Mouse (Mus musculus) forebrain, postnatal 0 days (tissue): ENCODE results near the gene Rhbdd2. TPM values are rescaled to one million over a fixed set of nuclear protein-coding genes. Genes with fewer than 3 reads are reported as not detected.

Source experiments
- ATAC-seq: fragments of 200-750 bp; cut with Nextera tagmentation; 2 replicates; pipeline ENCODE4 v1.8.0; 2017; ENCODE audit warnings: mild to moderate bottlenecking, moderate library complexity
- DNase-seq: peaks from one replicate; pipeline ENCODE4 v3.0.0-alpha.2; 2015
- H3K27ac ChIP-seq: fragments of 300-500 bp; sonication (generic); 2 replicates; pipeline ENCODE4 v1.5.1; 2014; ENCODE audit warnings: low read depth, mild to moderate bottlenecking, antibody characterized with exemption, low read length, moderate library complexity, mixed read lengths
- H3K27me3 ChIP-seq: fragments of 300-500 bp; sonication (generic); 2 replicates; pipeline ENCODE4 v1.6.1; 2014; ENCODE audit warnings: mild to moderate bottlenecking, low read length, mixed read lengths; ENCODE audit not compliant: insufficient read depth
- H3K36me3 ChIP-seq: fragments of 300-500 bp; sonication (generic); 2 replicates; pipeline ENCODE4 v1.6.1; 2014; ENCODE audit warnings: mild to moderate bottlenecking, moderate library complexity; ENCODE audit not compliant: insufficient read depth
- H3K4me1 ChIP-seq: fragments of 300-500 bp; sonication (generic); 2 replicates; pipeline ENCODE4 v1.6.1; 2014; ENCODE audit warnings: antibody characterized with exemption; ENCODE audit not compliant: insufficient read depth
- H3K4me2 ChIP-seq: fragments of 300-500 bp; sonication (generic); 2 replicates; pipeline ENCODE4 v1.6.1; 2014; ENCODE audit warnings: low read depth, mild to moderate bottlenecking, moderate library complexity
- H3K4me3 ChIP-seq: fragments of 300-500 bp; sonication (generic); 2 replicates; pipeline ENCODE4 v1.5.1; 2014; ENCODE audit warnings: low read depth, low read length, mixed read lengths
- H3K9ac ChIP-seq: fragments of 300-500 bp; sonication (generic); 2 replicates; pipeline ENCODE4 v1.6.1; 2014; ENCODE audit warnings: mild to moderate bottlenecking
- H3K9me3 ChIP-seq: fragments of 300-500 bp; sonication (generic); 2 replicates; pipeline ENCODE4 v1.6.1; 2016; ENCODE audit warnings: low read length
- CTCF ChIP-seq: sonication (generic); IDR thresholded peaks from 2 replicates; pipeline ENCODE4 v1.5.1; 2016; ENCODE audit warnings: antibody characterized with exemption, control low read depth, low read depth
- WGBS: fragments of 180-500 bp; shearing (Covaris S2); extraction: QIAGEN DNeasy Blood & Tissue Kit; methylation state at CpG from one replicate; pipeline ENCODE4 v1.1.7; 2014; 5-methylcytosine and 5-hydroxymethylcytosine counted together
- polyA plus RNA-seq: library from polyadenylated mRNA; unstranded; fragments of >200 nt; fragmentation: Nextera tagmentation; extraction: Ambion mirVana; gene quantifications from 2 replicates; pipeline ENCODE4 v1.2.1, GENCODE M21; 2015
- total RNA-seq: library from RNA; depleted of rRNA; stranded (reverse); fragments of >200 nt; gene quantifications from 2 replicates; pipeline ENCODE4 v1.2.3, GENCODE M21; 2014

Gene Rhbdd2
- total and polyA plus RNA-seq, 2 experiments from 2014 or later = 19.0 to 120 TPM

GRCm38 (mm10) chr5:135656046-135656445 is 23.6 kb downstream of the Rhbdd2 start:
- no peak overlapping the region for H3K27ac ChIP-seq
- H3K4me2 ChIP-seq = no peak overlapping the region
- DNase-seq = no peak
- H3K4me3 ChIP-seq = no peak overlapping the region
- H3K36me3 ChIP-seq = no peaks in the 10 kb centered on the region
- ATAC-seq = no peak
- no peaks in the 10 kb centered on the region for H3K9me3 ChIP-seq
- H3K27me3 ChIP-seq = no peaks in the 10 kb centered on the region
- no peak for TF ChIP-seq CTCF
- H3K9ac ChIP-seq = no peak overlapping the region
- no peaks in the 10 kb centered on the region for H3K4me1 ChIP-seq
- 85% methylated on average over 5 of the region's 5 CpGs for WGBS

GRCm38 (mm10) chr5:135657128-135657527 is 24.7 kb downstream of the Rhbdd2 start:
- 74% methylated on average over 5 of the region's 5 CpGs for WGBS
- Histone ChIP-seq H3K9ac (no peak overlapping the region), H3K9me3 (no peaks in the 10 kb centered on the region), H3K27ac (no peak overlapping the region), H3K36me3 (no peaks in the 10 kb centered on the region), H3K4me3 (no peak overlapping the region), H3K27me3 (no peaks in the 10 kb centered on the region), H3K4me1 (no peaks in the 10 kb centered on the region), H3K4me2 (no peak overlapping the region)
- no peak for TF ChIP-seq CTCF
- no peak for ATAC-seq
- no peak for DNase-seq

- no peak for TF ChIP-seq CTCF
- Histone ChIP-seq H3K4me1 (no peaks in the 10 kb centered on the region), H3K36me3 (no peaks in the 10 kb centered on the region), H3K27me3 (no peaks in the 10 kb centered on the region), H3K27ac (no peak overlapping the region), H3K4me2 (no peak overlapping the region), H3K9ac (no peak overlapping the region), H3K4me3 (no peak overlapping the region), H3K9me3 (no peaks in the 10 kb centered on the region)
- DNase-seq (no peak), ATAC-seq (no peak)
- WGBS = 54% methylated on average over 17 of the region's 17 CpGs
These were observed 25.4 kb downstream of the Rhbdd2 start for GRCm38 (mm10) chr5:135657703-135658373.

GRCm38 (mm10) chr5:135659956-135660355 is 27.5 kb downstream of the Rhbdd2 start:
- Histone ChIP-seq H3K4me1 (no peaks in the 10 kb centered on the region), H3K9me3 (no peaks in the 10 kb centered on the region), H3K4me2 (no peak overlapping the region), H3K9ac (no peak overlapping the region), H3K27ac (no peak overlapping the region), H3K36me3 (no peaks in the 10 kb centered on the region), H3K4me3 (no peak overlapping the region), H3K27me3 (no peaks in the 10 kb centered on the region)
- ATAC-seq (no peak), DNase-seq (no peak)
- WGBS = 91% methylated on average over 4 of the region's 4 CpGs
- no peak for TF ChIP-seq CTCF

- no peak for TF ChIP-seq CTCF
- ATAC-seq (no peak), DNase-seq (no peak)
- Histone ChIP-seq H3K27me3 (no peaks in the 10 kb centered on the region), H3K4me1 (no peaks in the 10 kb centered on the region), H3K4me3 (no peak overlapping the region), H3K9ac (no peak overlapping the region), H3K4me2 (no peak overlapping the region), H3K36me3 (no peaks in the 10 kb centered on the region), H3K9me3 (no peaks in the 10 kb centered on the region), H3K27ac (no peak overlapping the region)
- WGBS = 87% methylated on average over 7 of the region's 7 CpGs
These were observed 28.1 kb downstream of the Rhbdd2 start for GRCm38 (mm10) chr5:135660535-135660934.

- DNase-seq (no peak), ATAC-seq (no peak)
- no peak overlapping the region for H3K4me3 ChIP-seq
- TF ChIP-seq CTCF = no peak
- no peaks in the 10 kb centered on the region for H3K4me1 ChIP-seq
- H3K9ac ChIP-seq = no peak overlapping the region
- no peaks in the 10 kb centered on the region for H3K9me3 ChIP-seq
- H3K27me3 ChIP-seq = no peaks in the 10 kb centered on the region
- H3K36me3 ChIP-seq = no peaks in the 10 kb centered on the region
- 86% methylated on average over 5 of the region's 5 CpGs for WGBS
- H3K27ac ChIP-seq = no peak overlapping the region
- no peak overlapping the region for H3K4me2 ChIP-seq
These were observed 34.5 kb downstream of the Rhbdd2 start for GRCm38 (mm10) chr5:135666890-135667289.

GRCm38 (mm10) chr5:135668071-135668470 is 35.7 kb downstream of the Rhbdd2 start:
- Histone ChIP-seq H3K27me3 (no peaks in the 10 kb centered on the region), H3K9me3 (no peaks in the 10 kb centered on the region), H3K4me2 (no peak overlapping the region), H3K4me3 (no peak overlapping the region), H3K9ac (no peak overlapping the region), H3K4me1 (no peaks in the 10 kb centered on the region), H3K36me3 (no peaks in the 10 kb centered on the region), H3K27ac (no peak overlapping the region)
- ATAC-seq = no peak
- no peak for DNase-seq
- WGBS = 86% methylated on average over 7 of the region's 7 CpGs
- no peak for TF ChIP-seq CTCF
